Mouse (Mus musculus) ES-E14 (cell line): ENCODE data around the gene Erh. TPM values are rescaled to one million over a fixed set of nuclear protein-coding genes. Genes with fewer than 3 reads are reported as not detected.

Experiments
- DNase-seq: peaks from one replicate; pipeline ENCODE4 v3.0.0-alpha.2; 2013; ENCODE audit warnings: low read depth, low spot score
- H3K27ac ChIP-seq: 2 replicates; pipeline ENCODE4 v1.5.1; 2012; ENCODE audit warnings: low read depth, mild to moderate bottlenecking, low read length, moderate library complexity, mixed read lengths; ENCODE audit not compliant: poor library complexity, insufficient read depth, severe bottlenecking
- H3K36me3 ChIP-seq: 2 replicates; pipeline ENCODE4 v1.6.1; 2012; ENCODE audit warnings: mild to moderate bottlenecking, low read length, moderate library complexity, mixed read lengths; ENCODE audit not compliant: control insufficient read depth, poor library complexity, insufficient read depth, severe bottlenecking
- H3K4me1 ChIP-seq, 2 experiments: fragments of 150-350 bp in 1 of 2; sonication (generic) in 1 of 2; 2 replicates each; pipeline ENCODE4 v1.6.1; 2012; ENCODE audit warnings: low read length in 2 of 2, mild to moderate bottlenecking in 1 of 2, mixed read lengths in 1 of 2; ENCODE audit not compliant: control insufficient read depth in 2 of 2, insufficient read depth in 2 of 2, poor library complexity in 1 of 2
- H3K4me3 ChIP-seq, 2 experiments: fragments of 150-350 bp in 1 of 2; sonication (generic) in 1 of 2; 2 replicates each; pipeline ENCODE4 v1.5.1; 2012; ENCODE audit warnings: low read length in 2 of 2, low read depth in 1 of 2, mild to moderate bottlenecking in 1 of 2, mixed read lengths in 1 of 2; ENCODE audit not compliant: insufficient read depth in 1 of 2, poor library complexity in 1 of 2, severe bottlenecking in 1 of 2
- H3K9ac ChIP-seq: 2 replicates; pipeline ENCODE4 v1.6.1; 2012; ENCODE audit warnings: low read depth, mild to moderate bottlenecking, low read length, mixed read lengths; ENCODE audit not compliant: poor library complexity, insufficient read depth, severe bottlenecking
- H3K9me3 ChIP-seq: fragments of 150-350 bp; sonication (generic); 2 replicates; pipeline ENCODE4 v1.6.1; 2012; ENCODE audit warnings: low read depth, mild to moderate bottlenecking, low read length; ENCODE audit not compliant: control insufficient read depth, insufficient read depth
- CHD2 ChIP-seq: IDR thresholded peaks from 2 replicates; pipeline ENCODE4 v1.6.1; 2014; ENCODE audit warnings: mild to moderate bottlenecking, low read depth, low read length, inconsistent platforms
- HCFC1 ChIP-seq: IDR thresholded peaks from 2 replicates; pipeline ENCODE4 v1.6.1; 2012; ENCODE audit warnings: low read length, inconsistent platforms, borderline replicate concordance; ENCODE audit not compliant: insufficient read depth
- MAFK ChIP-seq: IDR thresholded peaks from 2 replicates; pipeline ENCODE4 v1.6.1; 2014; ENCODE audit warnings: mild to moderate bottlenecking, low read depth, low read length, inconsistent platforms; ENCODE audit not compliant: insufficient read depth
- ZC3H11A ChIP-seq: IDR thresholded peaks from 2 replicates; pipeline ENCODE4 v1.6.1; 2012; ENCODE audit warnings: low read depth, mild to moderate bottlenecking, inconsistent platforms, low read length, borderline replicate concordance
- ZNF384 ChIP-seq: IDR thresholded peaks from 2 replicates; pipeline ENCODE4 v1.6.1; 2012; ENCODE audit warnings: low read depth, low read length, inconsistent platforms
- in situ Hi-C, 2 experiments: fragments of 600-800 bp; cut with MboI; formaldehyde crosslinking; loops; one replicate each; pipeline ENCODE4 v1.15.1; 2025; ENCODE audit warnings: low sequenced_read_pairs in 2 of 2, inconsistent platforms in 1 of 2; ENCODE audit not compliant: unreplicated experiment in 2 of 2
- total RNA-seq: library from RNA; depleted of rRNA; stranded (reverse); fragments of 300-350 nt; gene quantifications from 2 replicates; pipeline ENCODE4 v1.2.3, GENCODE M21; 2012; rRNA removed

Gene Erh
- 288 and 353 TPM in 2 replicates for total RNA-seq

- H3K9ac ChIP-seq, result peak within 1 kb of the TSS; percentile 98
- in situ Hi-C loops, result no loop called here
- DNase-seq, result peak; percentile 88
Measured at GRCm38 (mm10) chr12:80643693-80644505, at the start of gene Erh, which contains the start of gene Slc39a9. TSS of gene Erh (minus strand) at chr12:80644341. TSS of gene Slc39a9 (plus strand) at chr12:80643883.

GRCm38 (mm10) chr12:80693700-80694099 is 49.6 kb upstream of the Erh start:
- no peak for DNase-seq
- in situ Hi-C loops, result no loop called here
- Histone ChIP-seq H3K36me3 (no peaks in the 10 kb centered on the region), H3K9ac (no peak overlapping the region), H3K4me1 (peaks cover 2 to 4% of the 10 kb centered on the region in 2 experiments; a peak in 1 of 4 replicates), H3K4me3 (no peak overlapping the region), H3K9me3 (no peaks in the 10 kb centered on the region), H3K27ac (no peak overlapping the region)
- no peak for TF ChIP-seq ZNF384
- no peak for TF ChIP-seq MAFK
- TF ChIP-seq HCFC1, result no peak
- TF ChIP-seq CHD2, result no peak
- no peak for TF ChIP-seq ZC3H11A

More at GRCm38 (mm10) chr12:80643693-80644505, at the start of gene Erh, which contains the start of gene Slc39a9:
- Histone ChIP-seq H3K9me3 (no peaks in the 10 kb centered on the region), H3K4me1 (peaks cover 6 to 7% of the 10 kb centered on the region in 2 experiments; a peak in 3 of 4 replicates), H3K27ac (peak within 1 kb of the TSS; percentile 87), H3K36me3 (peaks cover 17% of the 10 kb centered on the region), H3K4me3 (peak within 1 kb of the TSS; percentile 66 to 91)
- TF ChIP-seq HCFC1 (peak; percentile 94), CHD2 (peak; percentile 99), ZNF384 (peak; percentile 87), MAFK (no peak), ZC3H11A (no peak)

- H3K27ac ChIP-seq, result no peak within 1 kb of the TSS
- in situ Hi-C loops, result no loop called here
Measured at GRCm38 (mm10) chr12:80692269-80692972, 48.3 kb upstream of the Erh start, which contains the start of gene Plekhd1. TSS of gene Plekhd1 (plus strand) at chr12:80692591.

GRCm38 (mm10) chr12:80691671-80692091 is 47.5 kb upstream of the Erh start:
- Histone ChIP-seq H3K36me3 (no peaks in the 10 kb centered on the region), H3K27ac (no peak overlapping the region), H3K4me1 (peaks cover 2 to 4% of the 10 kb centered on the region in 2 experiments; a peak in 1 of 4 replicates), H3K4me3 (peak overlapping the region; percentile 70 to 74), H3K9me3 (no peaks in the 10 kb centered on the region), H3K9ac (no peak overlapping the region)
- TF ChIP-seq ZC3H11A (no peak), CHD2 (no peak), HCFC1 (no peak), MAFK (no peak), ZNF384 (no peak)
- in situ Hi-C loops, result no loop called here
- DNase-seq, result no peak

More at GRCm38 (mm10) chr12:80692269-80692972, 48.3 kb upstream of the Erh start, which contains the start of gene Plekhd1:
- Histone ChIP-seq H3K4me1 (peaks cover 2 to 4% of the 10 kb centered on the region in 2 experiments; a peak in 1 of 4 replicates), H3K9ac (peak within 1 kb of the TSS; percentile 65), H3K4me3 (peak within 1 kb of the TSS; percentile 70 to 74), H3K9me3 (no peaks in the 10 kb centered on the region), H3K36me3 (no peaks in the 10 kb centered on the region)
- peak; percentile 40 for DNase-seq
- TF ChIP-seq ZC3H11A, result no peak
- no peak for TF ChIP-seq CHD2
- no peak for TF ChIP-seq HCFC1
- TF ChIP-seq ZNF384, result no peak
- TF ChIP-seq MAFK, result no peak
